Mouse (Mus musculus) c-Kit-positive CD71-positive TER-119-negative erythroid progenitor cells, embryonic 14.5 days (primary cell): Measurements from ENCODE around the gene Rgs6.

Source experiments
- DNase-seq: peaks from one replicate; pipeline ENCODE4 v3.0.0-alpha.2; 2013; ENCODE audit warnings: low read depth

Rgs6 gene

GRCm38 (mm10) chr12:83038779-83039178, 450.7 kb downstream of the Rgs6 start:
- DNase-seq = no peak

GRCm38 (mm10) chr12:83039859-83040258, 451.8 kb downstream of the Rgs6 start:
- DNase-seq = no peak

- no peak for DNase-seq
Measured at GRCm38 (mm10) chr12:83043980-83044620, 456.0 kb downstream of the Rgs6 start.

GRCm38 (mm10) chr12:83044621-83044990, 456.5 kb downstream of the Rgs6 start:
- DNase-seq = no peak

- no peak for DNase-seq
Measured at GRCm38 (mm10) chr12:83045001-83045531, 457.0 kb downstream of the Rgs6 start.

- DNase-seq = no peak
Measured at GRCm38 (mm10) chr12:83046734-83047133, 458.6 kb downstream of the Rgs6 start.

GRCm38 (mm10) chr12:83047710-83048109, 459.6 kb downstream of the Rgs6 start:
- no peak for DNase-seq

- DNase-seq = no peak
Measured at GRCm38 (mm10) chr12:83050514-83050913, 462.4 kb downstream of the Rgs6 start.

GRCm38 (mm10) chr12:83052391-83052790, 464.3 kb downstream of the Rgs6 start:
- no peak for DNase-seq

- DNase-seq = no peak
Measured at GRCm38 (mm10) chr12:83055690-83056089, 467.6 kb downstream of the Rgs6 start.

GRCm38 (mm10) chr12:83066426-83066825, 478.3 kb downstream of the Rgs6 start:
- no peak for DNase-seq

GRCm38 (mm10) chr12:83070848-83071247, 482.8 kb downstream of the Rgs6 start:
- DNase-seq = no peak

- DNase-seq = peak; percentile 70
Measured at GRCm38 (mm10) chr12:83072181-83072887, 484.2 kb downstream of the Rgs6 start.

- DNase-seq = peak; percentile 93
Measured at GRCm38 (mm10) chr12:83072951-83073878, 485.1 kb downstream of the Rgs6 start.

GRCm38 (mm10) chr12:83073879-83074368, 485.8 kb downstream of the Rgs6 start:
- no peak for DNase-seq

- DNase-seq = no peak
Measured at GRCm38 (mm10) chr12:83076179-83076578, 488.1 kb downstream of the Rgs6 start.

- DNase-seq = no peak
Measured at GRCm38 (mm10) chr12:83077486-83077885, 489.4 kb downstream of the Rgs6 start.

- DNase-seq = no peak
Measured at GRCm38 (mm10) chr12:83083427-83083826, 495.3 kb downstream of the Rgs6 start.

- DNase-seq = no peak
Measured at GRCm38 (mm10) chr12:83084614-83085013, 496.5 kb downstream of the Rgs6 start.

- no peak for DNase-seq
Measured at GRCm38 (mm10) chr12:83087010-83087409, 498.9 kb downstream of the Rgs6 start.

- DNase-seq = no peak
Measured at GRCm38 (mm10) chr12:83087555-83087954, 499.5 kb downstream of the Rgs6 start.

GRCm38 (mm10) chr12:83092001-83092400, 503.9 kb downstream of the Rgs6 start:
- no peak for DNase-seq
